Mouse (Mus musculus) intestine, embryonic 14.5 days (tissue): ENCODE measurements around the gene Bmp8a. TPM values are rescaled to one million over a fixed set of nuclear protein-coding genes. Genes with fewer than 3 reads are reported as not detected.

ENCODE experiments used
- ATAC-seq: fragments of 200-750 bp; cut with Nextera tagmentation; replicated peaks from 2 replicates; pipeline ENCODE4 v1.8.0; 2017; ENCODE audit warnings: low read depth, moderate number of reproducible peaks, moderate TSS enrichment, moderate library complexity; ENCODE audit not compliant: low FRiP score, low TSS enrichment
- DNase-seq: peaks from one replicate; pipeline ENCODE4 v3.0.0-alpha.2; 2018; ENCODE audit warnings: low spot score
- H3K27ac ChIP-seq: fragments of 300-500 bp; sonication (generic); 2 replicates; pipeline ENCODE4 v1.5.1; 2014; ENCODE audit warnings: low read depth, mild to moderate bottlenecking, control low read depth
- H3K27me3 ChIP-seq: fragments of 300-500 bp; sonication (generic); replicated peaks from 2 replicates; pipeline ENCODE4 v1.6.1; 2014; ENCODE audit warnings: low read length, control low read depth; ENCODE audit not compliant: control insufficient read depth, insufficient read depth
- H3K36me3 ChIP-seq: fragments of 300-500 bp; sonication (generic); 2 replicates; pipeline ENCODE4 v1.6.1; 2014; ENCODE audit warnings: low read length, control low read depth; ENCODE audit not compliant: control insufficient read depth, insufficient read depth
- H3K4me1 ChIP-seq: fragments of 300-500 bp; sonication (generic); replicated peaks from 2 replicates; pipeline ENCODE4 v1.6.1; 2014; ENCODE audit warnings: low read length, control low read depth, mixed read lengths; ENCODE audit not compliant: control insufficient read depth, insufficient read depth
- H3K4me2 ChIP-seq: fragments of 300-500 bp; sonication (generic); 2 replicates; pipeline ENCODE4 v1.6.1; 2014; ENCODE audit warnings: low read length
- H3K4me3 ChIP-seq: fragments of 300-500 bp; sonication (generic); 2 replicates; pipeline ENCODE4 v1.5.1; 2014; ENCODE audit warnings: low read depth, low read length, control low read depth, mixed read lengths
- H3K9ac ChIP-seq: fragments of 300-500 bp; sonication (generic); 2 replicates; pipeline ENCODE4 v1.6.1; 2014; ENCODE audit warnings: mild to moderate bottlenecking, low read length
- H3K9me3 ChIP-seq: fragments of 300-500 bp; sonication (generic); 2 replicates; pipeline ENCODE4 v1.6.1; 2016; ENCODE audit warnings: low read length, control low read depth; ENCODE audit not compliant: control insufficient read depth
- WGBS: fragments of 180-500 bp; shearing (Covaris S2); extraction: QIAGEN DNeasy Blood & Tissue Kit; methylation state at CpG from one replicate; pipeline ENCODE4 v1.1.7; 2014; 5-methylcytosine and 5-hydroxymethylcytosine counted together
- polyA plus RNA-seq: library from polyadenylated mRNA; unstranded; fragments of >200 nt; fragmentation: Nextera tagmentation; extraction: Ambion mirVana; gene quantifications from 2 replicates; pipeline ENCODE4 v1.2.1, GENCODE M21; 2014

The Bmp8a gene
- polyA plus RNA-seq, result 0.12 and 0.19 TPM in 2 replicates

GRCm38 (mm10) chr4:123342642-123343470 is at the start of gene Bmp8a:
Bmp8a (minus strand) TSS chr4:123343252.
- no peaks in the 10 kb centered on the region for H3K36me3 ChIP-seq
- H3K27me3 ChIP-seq, result peaks cover 40% of the 10 kb centered on the region
- no peaks in the 10 kb centered on the region for H3K9me3 ChIP-seq
- peak within 1 kb of the TSS; percentile 2; the same call in 1 of the 2 replicates for H3K9ac ChIP-seq
- ATAC-seq, result peak; percentile 89
- H3K4me2 ChIP-seq, result peak within 1 kb of the TSS; percentile 59
- peaks cover 11% of the 10 kb centered on the region; the same call in 1 of the 2 replicates for H3K4me1 ChIP-seq
- peak; percentile 89 for DNase-seq
- under 1% methylated on average over 65 of the region's 65 CpGs for WGBS
- no peak within 1 kb of the TSS for H3K27ac ChIP-seq
- H3K4me3 ChIP-seq, result peak within 1 kb of the TSS; percentile 47

GRCm38 (mm10) chr4:123392187-123392586 is 49.1 kb upstream of the Bmp8a start:
- Histone ChIP-seq H3K4me1 (no peaks in the 10 kb centered on the region), H3K36me3 (peaks cover 100% of the 10 kb centered on the region), H3K27me3 (no peaks in the 10 kb centered on the region), H3K4me2 (no peak overlapping the region), H3K9ac (no peak overlapping the region), H3K9me3 (no peaks in the 10 kb centered on the region), H3K4me3 (no peak overlapping the region), H3K27ac (no peak overlapping the region)
- ATAC-seq (no peak), DNase-seq (no peak)
- WGBS, result 95% methylated on average over 1 of the region's 1 CpGs

- ATAC-seq (no peak), DNase-seq (no peak)
- no peak overlapping the region for H3K4me3 ChIP-seq
- no peak overlapping the region for H3K27ac ChIP-seq
- H3K27me3 ChIP-seq, result no peaks in the 10 kb centered on the region
- H3K36me3 ChIP-seq, result peaks cover 99% of the 10 kb centered on the region
- H3K9ac ChIP-seq, result no peak overlapping the region
- WGBS, result 80% methylated on average over 1 of the region's 1 CpGs
- H3K9me3 ChIP-seq, result no peaks in the 10 kb centered on the region
- no peak overlapping the region for H3K4me2 ChIP-seq
- no peaks in the 10 kb centered on the region for H3K4me1 ChIP-seq
Measured at GRCm38 (mm10) chr4:123385028-123385427, 42.0 kb upstream of the Bmp8a start.

DNA sequence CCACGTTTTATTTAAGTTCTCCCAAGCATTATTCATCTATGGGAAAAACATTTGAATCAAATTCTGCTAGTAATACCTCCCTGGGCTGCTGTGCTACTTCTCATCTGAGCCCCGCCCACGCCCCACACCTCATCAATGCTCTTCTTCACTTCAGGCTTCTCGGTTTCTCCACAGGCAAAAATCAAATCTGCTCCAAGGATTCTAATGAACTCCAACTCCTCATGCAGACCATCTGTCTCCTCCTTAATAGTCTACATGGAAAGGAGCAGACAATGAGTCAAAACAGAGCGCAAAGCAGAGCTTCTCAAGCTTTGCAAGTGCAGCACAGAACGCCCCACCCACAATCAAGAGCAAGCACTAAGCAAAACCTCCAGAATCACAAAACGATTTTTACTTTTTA is 40.1 kb upstream of the Bmp8a start:
- peak; percentile 24 for DNase-seq
- Histone ChIP-seq H3K27me3 (no peaks in the 10 kb centered on the region), H3K4me3 (no peak overlapping the region), H3K9ac (no peak overlapping the region), H3K4me2 (no peak overlapping the region), H3K27ac (no peak overlapping the region), H3K9me3 (no peaks in the 10 kb centered on the region), H3K36me3 (peaks cover 96% of the 10 kb centered on the region), H3K4me1 (no peaks in the 10 kb centered on the region)
- 89% methylated on average over 7 of the region's 7 CpGs for WGBS
- no peak for ATAC-seq

GRCm38 (mm10) chr4:123382051-123382450 is 39.0 kb upstream of the Bmp8a start:
- H3K4me2 ChIP-seq, result no peak overlapping the region
- no peaks in the 10 kb centered on the region for H3K4me1 ChIP-seq
- WGBS, result 90% methylated on average over 4 of the region's 4 CpGs
- H3K27me3 ChIP-seq, result no peaks in the 10 kb centered on the region
- H3K4me3 ChIP-seq, result no peak overlapping the region
- H3K36me3 ChIP-seq, result peaks cover 95% of the 10 kb centered on the region
- no peak overlapping the region for H3K9ac ChIP-seq
- no peaks in the 10 kb centered on the region for H3K9me3 ChIP-seq
- no peak overlapping the region for H3K27ac ChIP-seq
- ATAC-seq (no peak), DNase-seq (no peak)

DNA sequence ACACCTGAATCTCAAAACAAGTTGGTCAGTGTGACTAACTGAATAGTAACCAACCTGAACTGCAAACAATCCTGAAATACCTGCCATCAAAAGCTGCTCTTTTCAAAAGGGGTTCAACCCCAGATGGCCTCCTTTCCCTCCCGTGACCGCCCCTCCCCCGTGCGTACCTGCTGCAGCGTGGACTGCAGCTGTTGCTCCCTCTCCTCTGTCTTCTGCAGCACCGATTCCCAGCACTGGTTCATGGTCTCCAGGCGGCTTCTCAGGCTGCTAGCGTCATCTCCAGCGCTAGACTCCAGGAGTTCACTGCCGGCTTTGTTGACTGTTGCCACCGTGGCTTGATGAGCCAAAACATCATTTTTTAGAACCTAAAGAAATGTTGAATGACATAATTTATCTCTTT is 38.5 kb upstream of the Bmp8a start:
- Histone ChIP-seq H3K9ac (no peak overlapping the region), H3K4me2 (no peak overlapping the region), H3K4me1 (no peaks in the 10 kb centered on the region), H3K4me3 (no peak overlapping the region), H3K36me3 (peaks cover 95% of the 10 kb centered on the region), H3K27me3 (no peaks in the 10 kb centered on the region), H3K27ac (no peak overlapping the region), H3K9me3 (no peaks in the 10 kb centered on the region)
- DNase-seq (no peak), ATAC-seq (no peak)
- WGBS, result 92% methylated on average over 11 of the region's 11 CpGs

DNA sequence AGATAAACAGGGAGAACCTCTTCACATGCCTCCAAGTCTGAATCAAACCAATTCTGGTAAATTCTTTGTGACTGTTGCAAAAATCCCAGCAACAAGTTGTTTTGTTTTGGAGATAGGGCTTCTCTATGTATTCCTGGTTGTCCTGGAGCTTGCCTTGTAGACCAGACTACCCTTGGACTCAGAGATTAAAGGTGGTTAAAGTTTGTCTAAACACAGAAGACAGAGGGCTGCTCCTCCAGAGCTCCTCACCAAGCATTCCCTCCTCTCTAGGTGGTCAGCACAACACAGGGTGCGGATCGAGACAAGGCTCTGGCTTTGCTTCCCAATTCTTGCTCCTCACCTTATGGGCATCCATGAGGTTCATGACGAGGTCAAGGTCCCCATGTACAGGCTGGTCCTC is 33.0 kb upstream of the Bmp8a start:
- no peak overlapping the region for H3K27ac ChIP-seq
- no peaks in the 10 kb centered on the region for H3K9me3 ChIP-seq
- no peaks in the 10 kb centered on the region for H3K4me1 ChIP-seq
- ATAC-seq (no peak), DNase-seq (no peak)
- WGBS, result 92% methylated on average over 3 of the region's 3 CpGs
- no peaks in the 10 kb centered on the region for H3K27me3 ChIP-seq
- H3K4me2 ChIP-seq, result no peak overlapping the region
- H3K4me3 ChIP-seq, result no peak overlapping the region
- H3K9ac ChIP-seq, result no peak overlapping the region
- H3K36me3 ChIP-seq, result peaks cover 96% of the 10 kb centered on the region

DNA sequence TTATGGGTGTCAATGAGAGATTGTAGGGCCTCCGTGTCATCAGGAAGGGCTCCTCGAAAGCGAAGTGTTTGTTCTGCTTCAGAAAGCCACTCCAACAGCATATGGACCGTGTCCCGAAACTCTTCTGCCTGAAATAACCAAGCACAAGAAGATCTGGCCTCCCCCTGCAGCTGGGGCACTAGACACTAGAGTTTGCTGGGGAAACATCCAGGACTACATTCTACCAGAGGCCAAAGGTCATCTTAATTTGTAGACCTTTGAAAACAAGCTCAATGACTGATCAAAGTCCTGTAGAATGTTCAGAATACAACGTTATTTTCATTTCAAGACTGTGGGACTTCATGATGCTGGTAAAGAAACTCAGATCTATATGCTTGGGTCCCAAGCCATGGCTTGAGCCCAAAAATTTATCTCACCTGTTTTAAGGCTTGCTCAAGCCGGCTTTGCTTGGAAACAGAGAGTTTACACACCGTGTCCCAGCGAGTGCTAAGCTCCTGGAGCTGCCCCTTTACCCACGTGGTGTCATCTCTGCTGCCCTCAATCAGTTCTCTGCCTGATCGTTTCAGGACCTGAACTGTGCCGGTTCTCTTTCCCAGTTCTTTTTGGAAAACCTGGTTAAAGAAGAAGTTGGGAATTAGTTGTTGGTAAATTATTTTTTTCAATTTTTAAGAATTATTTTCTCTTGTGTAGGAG is 31.4 kb upstream of the Bmp8a start:
- Histone ChIP-seq H3K4me1 (no peaks in the 10 kb centered on the region), H3K27me3 (no peaks in the 10 kb centered on the region), H3K9ac (no peak overlapping the region), H3K9me3 (no peaks in the 10 kb centered on the region), H3K36me3 (peaks cover 96% of the 10 kb centered on the region), H3K4me2 (no peak overlapping the region), H3K4me3 (no peak overlapping the region), H3K27ac (no peak overlapping the region)
- ATAC-seq (no peak), DNase-seq (no peak)
- WGBS, result 91% methylated on average over 12 of the region's 12 CpGs
